Mouse (Mus musculus): ENCODE data around the gene Plppr3. TPM values are rescaled to one million over a fixed set of nuclear protein-coding genes. Genes with fewer than 3 reads are reported as not detected.
A peak's percentile ranks its signal among the peaks of the same experiment; 100 is the strongest.

The Plppr3 gene
- polyA plus RNA-seq, 2 experiments, result 3.0 to 7.0 TPM

- no peak overlapping the region for H3K4me3 ChIP-seq (ENCODE audit: insufficient read depth in 1 of 2, low read depth in 2 of 2, low read length in 2 of 2)
- DNase-seq (ENCODE audit: low read depth in 3 of 3, low spot score in 3 of 3) (no peak), ATAC-seq (ENCODE audit: insufficient read depth) (no peak)
- H3K9ac ChIP-seq (replicated peaks), result no peak overlapping the region
- no peaks in the 10 kb centered on the region for H3K9me3 ChIP-seq (ENCODE audit: control insufficient read depth, low read length)
- H3K27me3 ChIP-seq (ENCODE audit: control insufficient read depth, insufficient read depth, low read length), result peaks cover 49% of the 10 kb centered on the region
- WGBS (ENCODE audit: insufficient replicate concordance), result 12% methylated on average over 21 of the region's 21 CpGs
- no peak overlapping the region for H3K27ac ChIP-seq
- no peaks in the 10 kb centered on the region for H3K36me3 ChIP-seq (replicated peaks; ENCODE audit: control insufficient read depth, insufficient read depth, low read depth)
- TF ChIP-seq EP300 (IDR thresholded peaks at IDR 0.05; ENCODE audit: low read depth) (no peak), CTCF (IDR thresholded peaks at IDR 0.05; ENCODE audit: low read depth) (no peak)
- peaks cover 14 to 22% of the 10 kb centered on the region in 2 experiments for H3K4me1 ChIP-seq (replicated peaks; ENCODE audit: control insufficient read depth in 2 of 2, insufficient read depth in 2 of 2, low read length in 1 of 2)
- H3K4me2 ChIP-seq (ENCODE audit: low read depth), result no peak overlapping the region
These were observed 44.9 kb upstream of the Plppr3 start for GRCm38 (mm10) chr10:79919251-79919849.

GRCm38 (mm10) chr10:79918231-79919078, 44.0 kb upstream of the Plppr3 start:
- peaks cover 23 to 29% of the 10 kb centered on the region in 2 experiments for H3K4me1 ChIP-seq (replicated peaks; ENCODE audit: control insufficient read depth in 2 of 2, insufficient read depth in 2 of 2, low read length in 1 of 2)
- peaks cover 49% of the 10 kb centered on the region for H3K27me3 ChIP-seq (ENCODE audit: control insufficient read depth, insufficient read depth, low read length)
- H3K9me3 ChIP-seq (ENCODE audit: control insufficient read depth, low read length), result no peaks in the 10 kb centered on the region
- H3K27ac ChIP-seq, result no peak overlapping the region
- peak overlapping the region; percentile 20; the same call in 1 of the 2 replicates for H3K4me2 ChIP-seq (ENCODE audit: low read depth)
- no peak overlapping the region for H3K4me3 ChIP-seq (ENCODE audit: insufficient read depth in 1 of 2, low read depth in 2 of 2, low read length in 2 of 2)
- H3K36me3 ChIP-seq (replicated peaks; ENCODE audit: control insufficient read depth, insufficient read depth, low read depth), result no peaks in the 10 kb centered on the region
- ATAC-seq (ENCODE audit: insufficient read depth) (no peak), DNase-seq (ENCODE audit: low read depth in 3 of 3, low spot score in 3 of 3) (no peak)
- H3K9ac ChIP-seq (replicated peaks), result no peak overlapping the region
- 16% methylated on average over 35 of the region's 35 CpGs for WGBS (ENCODE audit: insufficient replicate concordance)
- TF ChIP-seq EP300 (IDR thresholded peaks at IDR 0.05; ENCODE audit: low read depth), result no peak
- no peak for TF ChIP-seq CTCF (IDR thresholded peaks at IDR 0.05; ENCODE audit: low read depth)

- H3K27me3 ChIP-seq (ENCODE audit: control insufficient read depth, insufficient read depth, low read length), result peaks cover 49% of the 10 kb centered on the region
- no peak for ATAC-seq (ENCODE audit: insufficient read depth)
- H3K27ac ChIP-seq, result no peak overlapping the region
- H3K4me1 ChIP-seq (replicated peaks; ENCODE audit: control insufficient read depth in 2 of 2, insufficient read depth in 2 of 2, low read length in 1 of 2), result peaks cover 23 to 29% of the 10 kb centered on the region in 2 experiments
- TF ChIP-seq CTCF (IDR thresholded peaks at IDR 0.05; ENCODE audit: low read depth) (no peak), EP300 (IDR thresholded peaks at IDR 0.05; ENCODE audit: low read depth) (no peak)
- H3K9me3 ChIP-seq (ENCODE audit: control insufficient read depth, low read length), result no peaks in the 10 kb centered on the region
- H3K4me2 ChIP-seq (ENCODE audit: low read depth), result peak overlapping the region; percentile 94
- WGBS (ENCODE audit: insufficient replicate concordance), result 67% methylated on average over 5 of the region's 5 CpGs
- peak overlapping the region in 1 of 2 experiments; percentile 69; a peak in 1 of 4 replicates for H3K4me3 ChIP-seq (ENCODE audit: insufficient read depth in 1 of 2, low read depth in 2 of 2, low read length in 2 of 2)
- no peaks in the 10 kb centered on the region for H3K36me3 ChIP-seq (replicated peaks; ENCODE audit: control insufficient read depth, insufficient read depth, low read depth)
- H3K9ac ChIP-seq (replicated peaks), result peak overlapping the region; percentile 83; the same call in 1 of the 2 replicates
- no peak for DNase-seq (ENCODE audit: low read depth in 3 of 3, low spot score in 3 of 3)
These were observed 43.2 kb upstream of the Plppr3 start for GRCm38 (mm10) chr10:79917532-79918100.

GRCm38 (mm10) chr10:79916808-79917531, 42.5 kb upstream of the Plppr3 start, which contains the start of gene Kiss1r:
Kiss1r (plus strand) TSS chr10:79916971.
- 2% methylated on average over 42 of the region's 42 CpGs for WGBS (ENCODE audit: insufficient replicate concordance)
- Histone ChIP-seq H3K27me3 (ENCODE audit: control insufficient read depth, insufficient read depth, low read length) (peaks cover 43% of the 10 kb centered on the region), H3K36me3 (replicated peaks; ENCODE audit: control insufficient read depth, insufficient read depth, low read depth) (no peaks in the 10 kb centered on the region), H3K4me1 (replicated peaks; ENCODE audit: control insufficient read depth in 2 of 2, insufficient read depth in 2 of 2, low read length in 1 of 2) (peaks cover 23 to 29% of the 10 kb centered on the region in 2 experiments), H3K9me3 (ENCODE audit: control insufficient read depth, low read length) (no peaks in the 10 kb centered on the region), H3K4me3 (ENCODE audit: insufficient read depth in 1 of 2, low read depth in 2 of 2, low read length in 2 of 2) (peak within 1 kb of the TSS; percentile 69 to 75), H3K9ac (replicated peaks) (peak within 1 kb of the TSS; percentile 83), H3K4me2 (ENCODE audit: low read depth) (peak within 1 kb of the TSS; percentile 94), H3K27ac (peak within 1 kb of the TSS; percentile 49)
- TF ChIP-seq CTCF (IDR thresholded peaks at IDR 0.05; ENCODE audit: low read depth), result no peak
- ATAC-seq (ENCODE audit: insufficient read depth) (peak; percentile 72), DNase-seq (ENCODE audit: low read depth in 3 of 3, low spot score in 3 of 3) (peak in 1 of 3 experiments; percentile 60)
